Mouse (Mus musculus): Measurements from ENCODE around the gene Gm10837. TPM values are rescaled to one million over a fixed set of nuclear protein-coding genes. Genes with fewer than 3 reads are reported as not detected.
"Not testable (repeated sequence)": the region's sequence is repeated elsewhere in the genome, so short reads cannot be mapped to it uniquely, and the experiment has no call there.

The Gm10837 gene
- total RNA-seq (2021), result not detected
- long read RNA-seq, experiment 1, result 0 reads
- long read RNA-seq, experiment 2, result 0 reads

DNA sequence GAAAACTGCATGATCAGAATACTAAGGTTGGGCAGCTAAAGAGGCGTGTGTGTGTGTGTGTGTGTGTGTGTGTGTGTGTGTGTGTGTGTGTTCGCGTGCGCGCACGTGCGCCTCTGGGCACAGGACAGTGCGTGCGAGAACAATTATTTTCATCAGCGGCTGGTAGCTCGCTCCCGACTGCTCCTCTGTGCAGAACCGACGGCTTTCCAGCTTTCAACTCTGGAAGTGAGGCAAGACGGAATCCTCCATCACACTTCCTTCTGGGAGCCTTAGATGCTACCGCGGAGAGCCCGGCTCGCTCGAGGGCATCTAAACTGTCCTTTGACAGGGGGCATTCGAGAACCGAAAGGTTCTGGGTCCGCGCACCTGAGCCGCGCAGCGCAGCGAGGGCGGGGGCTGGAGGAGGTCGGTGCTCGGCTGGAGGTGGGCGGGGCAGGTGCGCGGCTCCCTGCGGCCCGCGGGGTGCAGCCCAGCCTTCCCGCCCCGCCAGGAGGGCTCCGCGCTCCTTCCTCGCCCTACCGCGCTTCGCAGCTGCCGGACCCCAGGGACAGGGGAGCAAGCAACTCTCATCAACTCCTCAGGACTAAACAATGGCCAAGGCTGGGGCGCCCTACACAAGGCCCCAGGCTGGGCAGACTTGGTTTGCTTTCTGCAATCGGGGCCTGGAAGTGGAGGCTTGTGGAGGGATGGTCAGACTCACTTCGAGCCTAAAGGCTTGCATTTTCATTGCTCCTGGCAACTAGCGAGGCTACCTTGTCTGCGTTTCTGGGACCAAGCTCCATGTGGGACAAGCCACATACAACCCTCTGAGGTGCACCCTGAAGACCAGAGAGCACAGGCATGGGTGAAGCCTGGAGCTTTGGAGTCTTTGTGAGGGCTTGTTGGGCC lies at the start of gene Gm10837:
Gene Gm10837 (plus strand): TSS at position 146 of the 888 bp plus-strand sequence.
- Histone ChIP-seq H3K4me3 (peak within 1 kb of the TSS; percentile 42), H3K27ac (peak within 1 kb of the TSS; percentile 84)
- no peak for TF ChIP-seq CTCF (conservative IDR thresholded peaks at IDR 0.05)
- no peak for DNase-seq (ENCODE audit: low spot score in 2 of 2)

DNA sequence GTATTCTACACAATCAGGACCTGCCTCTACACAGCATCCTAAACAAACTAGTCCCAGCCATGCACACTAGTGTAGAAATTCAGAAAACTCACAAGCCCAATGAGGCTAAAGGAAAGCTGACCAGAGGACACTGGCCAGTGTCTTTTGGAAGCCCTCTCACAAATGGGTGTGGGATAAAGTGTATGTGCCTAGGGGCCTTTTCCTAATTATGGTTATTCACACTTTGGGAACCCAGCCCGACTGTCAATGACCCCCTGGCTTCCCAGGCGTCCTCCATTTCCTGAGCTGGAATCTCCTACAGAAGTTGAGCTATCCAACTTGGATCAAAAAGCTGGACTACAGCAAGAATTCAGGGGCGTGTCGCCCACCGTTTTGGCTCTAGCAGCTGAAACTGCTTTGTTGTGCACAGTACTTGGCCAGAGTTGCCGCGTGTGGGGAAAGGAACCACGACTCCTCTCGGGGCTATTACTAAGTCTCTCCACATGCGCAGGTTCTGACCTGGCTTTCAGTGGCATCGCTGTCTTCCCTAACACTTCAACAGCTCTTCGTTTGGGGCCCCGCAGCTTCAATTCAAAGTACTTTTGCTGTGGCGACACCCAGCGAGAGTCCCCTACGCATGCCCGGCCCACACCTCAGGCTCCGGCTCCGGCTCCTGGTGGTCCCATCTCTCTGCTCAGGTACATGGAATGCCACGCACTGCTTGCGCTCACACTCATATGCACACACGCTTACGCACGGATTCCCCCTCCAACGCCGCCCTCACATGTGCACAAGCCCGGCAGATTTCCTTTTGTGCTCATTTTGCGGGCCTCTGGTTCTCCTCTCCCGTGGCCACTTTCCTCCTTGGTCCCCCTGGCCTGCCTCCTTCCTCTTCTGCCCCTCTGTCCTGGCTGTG lies 40.5 kb upstream of the Gm10837 start:
- TF ChIP-seq CTCF (conservative IDR thresholded peaks at IDR 0.05), result no peak
- DNase-seq (ENCODE audit: low spot score in 2 of 2), result no peak
- H3K4me3 ChIP-seq, result peak overlapping the region; percentile 50
- peak overlapping the region; percentile 86 for H3K27ac ChIP-seq

- peak within 1 kb of the TSS; percentile 50 for H3K4me3 ChIP-seq
- DNase-seq (ENCODE audit: low spot score in 2 of 2), result peak; percentile 46 to 47
- no peak for TF ChIP-seq CTCF (conservative IDR thresholded peaks at IDR 0.05)
- H3K27ac ChIP-seq, result peak within 1 kb of the TSS; percentile 86
Measured at GRCm38 (mm10) chr14:122450496-122451382, 39.6 kb upstream of the Gm10837 start, which contains the start of gene Gm5089. Gm5089 (minus strand) TSS chr14:122451115.

GRCm38 (mm10) chr14:122451551-122452145 lies 38.7 kb upstream of the Gm10837 start:
- DNase-seq (ENCODE audit: low spot score in 2 of 2), result no peak
- Histone ChIP-seq H3K4me3 (no peak overlapping the region; the same call in 1 of the 2 replicates), H3K27ac (peak overlapping the region; percentile 86)
- TF ChIP-seq CTCF (conservative IDR thresholded peaks at IDR 0.05), result no peak

GRCm38 (mm10) chr14:122452701-122453387 lies 37.5 kb upstream of the Gm10837 start:
- no peak overlapping the region; the same call in 1 of the 2 replicates for H3K4me3 ChIP-seq
- no peak for DNase-seq (ENCODE audit: low spot score in 2 of 2)
- TF ChIP-seq CTCF (conservative IDR thresholded peaks at IDR 0.05), result no peak

DNA sequence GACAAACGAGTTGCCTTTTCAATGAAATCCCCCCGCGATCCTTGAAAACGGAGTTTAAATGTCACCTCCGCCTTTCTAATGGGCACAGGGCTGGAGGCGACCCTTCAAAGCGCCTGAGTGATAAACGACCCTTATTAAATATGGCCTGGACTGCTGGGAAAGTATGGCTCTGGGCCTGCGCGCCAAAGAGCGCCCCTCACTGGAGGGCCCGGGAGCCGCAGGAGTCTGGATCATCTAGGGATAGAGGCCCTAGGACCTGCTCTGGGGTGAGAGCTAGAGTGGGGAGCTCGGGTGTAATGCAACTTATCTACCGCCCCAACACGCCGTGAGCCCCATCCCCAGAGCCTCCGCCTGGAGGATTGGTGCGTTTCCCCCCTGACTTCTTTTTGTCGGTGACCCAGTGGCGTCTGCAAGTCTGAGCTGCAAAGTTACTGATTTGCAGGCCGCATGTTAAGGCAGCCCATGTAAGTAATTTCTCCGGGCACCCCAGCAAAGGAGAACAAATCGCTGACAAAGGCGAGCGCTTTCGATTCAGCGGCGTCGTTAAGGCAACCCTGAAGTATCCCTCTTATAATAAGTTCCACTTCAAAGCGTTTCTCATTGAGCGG lies 36.9 kb upstream of the Gm10837 start:
- Histone ChIP-seq H3K27ac (peak overlapping the region; percentile 84), H3K4me3 (peak overlapping the region; percentile 39)
- peak in 1 of 2 experiments; percentile 39 for DNase-seq (ENCODE audit: low spot score in 2 of 2)
- peak; percentile 72 for TF ChIP-seq CTCF (conservative IDR thresholded peaks at IDR 0.05)

More at GRCm38 (mm10) chr14:122452701-122453387, 37.5 kb upstream of the Gm10837 start:
- peak overlapping the region; percentile 84 for H3K27ac ChIP-seq

GRCm38 (mm10) chr14:122453996-122454738 lies 36.2 kb upstream of the Gm10837 start:
- H3K27ac ChIP-seq, result peak overlapping the region; percentile 84
- no peak for TF ChIP-seq CTCF (conservative IDR thresholded peaks at IDR 0.05)
- DNase-seq (ENCODE audit: low spot score in 2 of 2), result no peak
- H3K4me3 ChIP-seq, result peak overlapping the region; percentile 39

GRCm38 (mm10) chr14:122454901-122455561 lies 35.4 kb upstream of the Gm10837 start:
- Histone ChIP-seq H3K4me3 (no peak overlapping the region), H3K27ac (peak overlapping the region; percentile 84)
- TF ChIP-seq CTCF (conservative IDR thresholded peaks at IDR 0.05), result no peak
- DNase-seq (ENCODE audit: low spot score in 2 of 2), result no peak

GRCm38 (mm10) chr14:122455562-122455958 lies 34.8 kb upstream of the Gm10837 start:
- no peak overlapping the region for H3K4me3 ChIP-seq
- DNase-seq (ENCODE audit: low spot score in 2 of 2), result no peak
- peak overlapping the region; percentile 84; the same call in 1 of the 2 replicates for H3K27ac ChIP-seq
- no peak for TF ChIP-seq CTCF (conservative IDR thresholded peaks at IDR 0.05)

GRCm38 (mm10) chr14:122459332-122459731 lies 31.1 kb upstream of the Gm10837 start:
- H3K4me3 ChIP-seq; DNase-seq (ENCODE audit: low spot score in 2 of 2): not testable (repeated sequence)
- 0 out of 2 replicates have a peak overlapping the region, but pooled peaks have one; percentile 82 for H3K27ac ChIP-seq
